Mouse (Mus musculus) embryonic facial prominence, embryonic 10.5 days (tissue): ENCODE results near the gene Rnf212b. TPM values are rescaled to one million over a fixed set of nuclear protein-coding genes. Genes with fewer than 3 reads are reported as not detected.
"Not testable (repeated sequence)": the region's sequence is repeated elsewhere in the genome, so short reads cannot be mapped to it uniquely, and the experiment has no call there.

Experiments used
- DNase-seq: peaks from one replicate; pipeline ENCODE4 v3.0.0-alpha.2; 2017; ENCODE audit warnings: low spot score
- H3K27ac ChIP-seq: fragments of 300-500 bp; sonication (generic); replicated peaks from 2 replicates; pipeline ENCODE4 v1.5.1; 2016; ENCODE audit warnings: mild to moderate bottlenecking
- H3K27me3 ChIP-seq: fragments of 300-500 bp; sonication (generic); replicated peaks from 2 replicates; pipeline ENCODE4 v1.6.1; 2016; ENCODE audit warnings: low read depth, mild to moderate bottlenecking; ENCODE audit not compliant: poor library complexity, severe bottlenecking
- H3K36me3 ChIP-seq: fragments of 300-500 bp; sonication (generic); replicated peaks from 2 replicates; pipeline ENCODE4 v1.6.1; 2016; ENCODE audit warnings: mild to moderate bottlenecking, moderate library complexity
- H3K4me1 ChIP-seq: fragments of 300-500 bp; sonication (generic); 2 replicates; pipeline ENCODE4 v1.6.1; 2016
- H3K4me3 ChIP-seq: fragments of 300-500 bp; sonication (generic); 2 replicates; pipeline ENCODE4 v1.5.1; 2016; ENCODE audit warnings: mild to moderate bottlenecking, moderate library complexity
- H3K9me3 ChIP-seq: fragments of 300-500 bp; sonication (generic); 2 replicates; pipeline ENCODE4 v1.6.1; 2016; ENCODE audit warnings: mild to moderate bottlenecking
- WGBS: fragments of 180-500 bp; shearing (Covaris S2); methylation state at CpG from one replicate; pipeline ENCODE4 v1.1.7; 2016; 5-methylcytosine and 5-hydroxymethylcytosine counted together
- polyA plus RNA-seq: library from polyadenylated mRNA; unstranded; fragments of >200 nt; fragmentation: Nextera tagmentation; extraction: Ambion mirVana; gene quantifications from 2 replicates; pipeline ENCODE4 v1.2.1, GENCODE M21; 2016

Gene Rnf212b
- polyA plus RNA-seq = not detected in 2 replicates

- Histone ChIP-seq H3K4me1 (no peaks in the 10 kb centered on the region), H3K9me3 (no peaks in the 10 kb centered on the region), H3K27me3 (no peaks in the 10 kb centered on the region), H3K27ac (no peak within 1 kb of the TSS), H3K36me3 (no peaks in the 10 kb centered on the region), H3K4me3 (no peak within 1 kb of the TSS)
- WGBS = 84% methylated on average over 29 of the region's 29 CpGs
- DNase-seq = no peak
Measured at GRCm38 (mm10) chr14:54813991-54814390, at the start of gene Rnf212b. TSS of gene Rnf212b (plus strand) at chr14:54814141.

- H3K36me3 ChIP-seq, H3K27ac ChIP-seq, DNase-seq, H3K4me3 ChIP-seq, H3K27me3 ChIP-seq, H3K4me1 ChIP-seq, H3K9me3 ChIP-seq: not testable (repeated sequence)
- 94% methylated on average over 7 of the region's 7 CpGs for WGBS
Measured at GRCm38 (mm10) chr14:54766937-54767336, 47.0 kb upstream of the Rnf212b start.

GRCm38 (mm10) chr14:54768314-54769067 lies 45.5 kb upstream of the Rnf212b start:
- Histone ChIP-seq H3K4me3 (no peak overlapping the region), H3K27me3 (no peaks in the 10 kb centered on the region), H3K9me3 (no peaks in the 10 kb centered on the region), H3K4me1 (no peaks in the 10 kb centered on the region), H3K36me3 (no peaks in the 10 kb centered on the region), H3K27ac (no peak overlapping the region)
- WGBS = 86% methylated on average over 10 of the region's 10 CpGs
- DNase-seq = no peak

- no peaks in the 10 kb centered on the region for H3K4me1 ChIP-seq
- 96% methylated on average over 5 of the region's 5 CpGs for WGBS
- H3K27ac ChIP-seq = no peak overlapping the region
- no peaks in the 10 kb centered on the region for H3K36me3 ChIP-seq
- DNase-seq = no peak
- no peak overlapping the region for H3K4me3 ChIP-seq
- no peaks in the 10 kb centered on the region for H3K27me3 ChIP-seq
- no peaks in the 10 kb centered on the region for H3K9me3 ChIP-seq
Measured at GRCm38 (mm10) chr14:54769068-54769425, 44.9 kb upstream of the Rnf212b start.

- 97% methylated on average over 5 of the region's 5 CpGs for WGBS
- H3K9me3 ChIP-seq = no peaks in the 10 kb centered on the region
Measured at GRCm38 (mm10) chr14:54770373-54770772, 43.6 kb upstream of the Rnf212b start.

GRCm38 (mm10) chr14:54772333-54772856 lies 41.5 kb upstream of the Rnf212b start:
- Histone ChIP-seq H3K4me3 (no peak overlapping the region), H3K9me3 (no peaks in the 10 kb centered on the region), H3K36me3 (no peaks in the 10 kb centered on the region), H3K27ac (no peak overlapping the region), H3K4me1 (no peaks in the 10 kb centered on the region), H3K27me3 (no peaks in the 10 kb centered on the region)
- WGBS = 82% methylated on average over 20 of the region's 20 CpGs
- no peak for DNase-seq

More at GRCm38 (mm10) chr14:54770373-54770772, 43.6 kb upstream of the Rnf212b start:
- no peaks in the 10 kb centered on the region for H3K36me3 ChIP-seq
- H3K4me1 ChIP-seq = no peaks in the 10 kb centered on the region
- H3K27ac ChIP-seq = no peak overlapping the region
- H3K27me3 ChIP-seq = no peaks in the 10 kb centered on the region
- no peak for DNase-seq
- H3K4me3 ChIP-seq = no peak overlapping the region

- H3K27ac ChIP-seq = no peak overlapping the region
Measured at GRCm38 (mm10) chr14:54775534-54776041, 38.4 kb upstream of the Rnf212b start.

GRCm38 (mm10) chr14:54776768-54777167 lies 37.2 kb upstream of the Rnf212b start:
- H3K4me3 ChIP-seq = no peak overlapping the region
- H3K9me3 ChIP-seq = no peaks in the 10 kb centered on the region
- H3K4me1 ChIP-seq = peaks cover 10% of the 10 kb centered on the region
- no peak for DNase-seq
- 90% methylated on average over 5 of the region's 5 CpGs for WGBS
- H3K36me3 ChIP-seq = no peaks in the 10 kb centered on the region
- H3K27me3 ChIP-seq = peaks cover 29% of the 10 kb centered on the region
- no peak overlapping the region for H3K27ac ChIP-seq

More at GRCm38 (mm10) chr14:54775534-54776041, 38.4 kb upstream of the Rnf212b start:
- no peak for DNase-seq
- Histone ChIP-seq H3K27me3 (peaks cover 17% of the 10 kb centered on the region), H3K4me1 (peaks cover 1% of the 10 kb centered on the region), H3K36me3 (no peaks in the 10 kb centered on the region), H3K4me3 (no peak overlapping the region), H3K9me3 (no peaks in the 10 kb centered on the region)
- 91% methylated on average over 7 of the region's 7 CpGs for WGBS

- no peak overlapping the region for H3K27ac ChIP-seq
- H3K4me3 ChIP-seq = no peak overlapping the region
- peaks cover 40% of the 10 kb centered on the region for H3K27me3 ChIP-seq
- WGBS = 84% methylated on average over 4 of the region's 4 CpGs
- H3K9me3 ChIP-seq = no peaks in the 10 kb centered on the region
- no peaks in the 10 kb centered on the region for H3K36me3 ChIP-seq
- DNase-seq = no peak
- peaks cover 14% of the 10 kb centered on the region for H3K4me1 ChIP-seq
Measured at GRCm38 (mm10) chr14:54777893-54778292, 36.0 kb upstream of the Rnf212b start.

GRCm38 (mm10) chr14:54780084-54780483 lies 33.9 kb upstream of the Rnf212b start:
- no peak overlapping the region for H3K27ac ChIP-seq
- 85% methylated on average over 9 of the region's 9 CpGs for WGBS
- H3K4me3 ChIP-seq = no peak overlapping the region
- peaks cover 56% of the 10 kb centered on the region for H3K27me3 ChIP-seq
- no peaks in the 10 kb centered on the region for H3K36me3 ChIP-seq
- no peak for DNase-seq
- peaks cover 14% of the 10 kb centered on the region for H3K4me1 ChIP-seq
- H3K9me3 ChIP-seq = no peaks in the 10 kb centered on the region

- Histone ChIP-seq H3K9me3 (no peaks in the 10 kb centered on the region), H3K27me3 (peaks cover 56% of the 10 kb centered on the region), H3K27ac (no peak overlapping the region), H3K4me3 (peak overlapping the region; percentile 62), H3K4me1 (peaks cover 14% of the 10 kb centered on the region), H3K36me3 (no peaks in the 10 kb centered on the region)
- DNase-seq = peak; percentile 58
- WGBS = 3% methylated on average over 35 of the region's 35 CpGs
Measured at GRCm38 (mm10) chr14:54780836-54781609, 32.9 kb upstream of the Rnf212b start.

GRCm38 (mm10) chr14:54781610-54782365 lies 32.2 kb upstream of the Rnf212b start, which contains the start of gene Slc7a8:
TSS of gene Slc7a8 (minus strand) at chr14:54781946.
- Histone ChIP-seq H3K36me3 (no peaks in the 10 kb centered on the region), H3K27ac (no peak within 1 kb of the TSS), H3K4me3 (peak within 1 kb of the TSS; percentile 62), H3K4me1 (peaks cover 14% of the 10 kb centered on the region), H3K27me3 (peaks cover 56% of the 10 kb centered on the region), H3K9me3 (no peaks in the 10 kb centered on the region)
- peak; percentile 69 for DNase-seq
- WGBS = 2% methylated on average over 37 of the region's 37 CpGs
